Mouse (Mus musculus): ENCODE results near the gene Meis3. TPM values are rescaled to one million over a fixed set of nuclear protein-coding genes. Genes with fewer than 3 reads are reported as not detected.

Meis3 gene
- total RNA-seq, 4 experiments from 2014 or later, result 36.4 to 42.8 (median 40.1) TPM

GRCm38 (mm10) chr7:16158735-16159134, 16.2 kb upstream of the Meis3 start:
- no peak for DNase-seq (ENCODE audit: low spot score in 2 of 2)

GRCm38 (mm10) chr7:16160702-16161101, 14.2 kb upstream of the Meis3 start:
- no peak for DNase-seq (ENCODE audit: low spot score in 2 of 2)

- no peak for DNase-seq (ENCODE audit: low spot score in 2 of 2)
Observed at GRCm38 (mm10) chr7:16161302-16161701, 13.6 kb upstream of the Meis3 start.

- no peak for DNase-seq (ENCODE audit: low spot score in 2 of 2)
Observed at GRCm38 (mm10) chr7:16162036-16162435, 12.9 kb upstream of the Meis3 start.

- DNase-seq (ENCODE audit: low spot score in 2 of 2), result no peak
Observed at GRCm38 (mm10) chr7:16172141-16172581, 2.7 kb upstream of the Meis3 start.

GRCm38 (mm10) chr7:16172586-16173140, 2.2 kb upstream of the Meis3 start:
- DNase-seq (ENCODE audit: low spot score in 2 of 2), result no peak

GRCm38 (mm10) chr7:16173146-16173545, 1.7 kb upstream of the Meis3 start:
- DNase-seq (ENCODE audit: low spot score in 2 of 2), result no peak

- no peak for DNase-seq (ENCODE audit: low spot score in 2 of 2)
Observed at GRCm38 (mm10) chr7:16175542-16175931, 647 bp downstream of the Meis3 start.

- no peak for DNase-seq (ENCODE audit: low spot score in 2 of 2)
Observed at GRCm38 (mm10) chr7:16178114-16178513, 3.2 kb downstream of the Meis3 start.

GRCm38 (mm10) chr7:16183663-16184062, 8.8 kb downstream of the Meis3 start:
- DNase-seq (ENCODE audit: low spot score in 2 of 2), result no peak

- DNase-seq (ENCODE audit: low spot score in 2 of 2), result no peak
Observed at GRCm38 (mm10) chr7:16187494-16187893, 12.6 kb downstream of the Meis3 start.

- peak; percentile 64 to 86 for DNase-seq (ENCODE audit: low spot score in 2 of 2)
Observed at GRCm38 (mm10) chr7:16192315-16192714, 17.4 kb downstream of the Meis3 start.

GRCm38 (mm10) chr7:16193702-16194101, 18.8 kb downstream of the Meis3 start:
- no peak for DNase-seq (ENCODE audit: low spot score in 2 of 2)

- DNase-seq (ENCODE audit: low spot score in 2 of 2), result no peak
Observed at GRCm38 (mm10) chr7:16196616-16197015, 21.7 kb downstream of the Meis3 start.

- no peak for DNase-seq (ENCODE audit: low spot score in 2 of 2)
Observed at GRCm38 (mm10) chr7:16197166-16197565, 22.3 kb downstream of the Meis3 start.

- DNase-seq (ENCODE audit: low spot score in 2 of 2), result no peak
Observed at GRCm38 (mm10) chr7:16198540-16198939, 23.6 kb downstream of the Meis3 start.

- DNase-seq (ENCODE audit: low spot score in 2 of 2), result no peak
Observed at GRCm38 (mm10) chr7:16201136-16201535, 26.2 kb downstream of the Meis3 start.

GRCm38 (mm10) chr7:16202756-16203504, 28.0 kb downstream of the Meis3 start:
- no peak for DNase-seq (ENCODE audit: low spot score in 2 of 2)

- no peak for DNase-seq (ENCODE audit: low spot score in 2 of 2)
Observed at GRCm38 (mm10) chr7:16203505-16203903, 28.6 kb downstream of the Meis3 start.

- DNase-seq (ENCODE audit: low spot score in 2 of 2), result no peak
Observed at GRCm38 (mm10) chr7:16204791-16205190, 29.9 kb downstream of the Meis3 start.

- no peak for DNase-seq (ENCODE audit: low spot score in 2 of 2)
Observed at GRCm38 (mm10) chr7:16207076-16207475, 32.2 kb downstream of the Meis3 start.

- peak; percentile 26 to 33 for DNase-seq (ENCODE audit: low spot score in 2 of 2)
Observed at GRCm38 (mm10) chr7:16207496-16207895, 32.6 kb downstream of the Meis3 start.
